In genomic region chr1:38217912-38218795, GRCm38 (mm10) we compare ENCODE assay signal across 8 mouse cellular contexts.
A peak's percentile ranks its signal among the peaks of the same experiment; 100 is the strongest.
DNase-seq lines count a peak whose midpoint lies in the region; ATAC-seq and TF ChIP-seq lines count a peak whose summit lies in the region.

No protein-coding gene starts in this region.

- H3K4me3 ChIP-seq in heart, embryonic 12.5 days = peak overlapping the region; percentile 17; the same call in 1 of the 2 replicates
- no peak overlapping the region for H3K4me3 ChIP-seq in hindbrain, postnatal 0 days (ENCODE audit: low read length)
- H3K4me3 ChIP-seq in liver, postnatal 0 days (ENCODE audit: low read depth, low read length) = no peak overlapping the region

- TF ChIP-seq CTCF in hindbrain, postnatal 0 days (IDR thresholded peaks at IDR 0.05; ENCODE audit: low read depth) = no peak
- no peak for TF ChIP-seq CTCF in liver, postnatal 0 days (IDR thresholded peaks at IDR 0.05; ENCODE audit: low read depth)

- TF ChIP-seq EP300 in liver, postnatal 0 days (IDR thresholded peaks at IDR 0.05; ENCODE audit: low read depth) = no peak

- intact Hi-C loops in left cerebral cortex, postnatal 36 days (cut with DNase I) = no loop called here

- WGBS in heart, embryonic 12.5 days = 63% methylated on average over 31 of the region's 31 CpGs
- 71% methylated on average over 31 of the region's 31 CpGs for WGBS in hindbrain, postnatal 0 days
- 59% methylated on average over 31 of the region's 31 CpGs for WGBS in liver, postnatal 0 days (ENCODE audit: insufficient replicate concordance)

- H3K27me3 ChIP-seq in heart, embryonic 12.5 days (replicated peaks) = no peaks in the 10 kb centered on the region
- H3K27me3 ChIP-seq in hindbrain, postnatal 0 days (ENCODE audit: insufficient read depth, low read length) = no peaks in the 10 kb centered on the region
- no peaks in the 10 kb centered on the region for H3K27me3 ChIP-seq in liver, postnatal 0 days (ENCODE audit: insufficient read depth, low read length)

- H3K4me2 ChIP-seq in heart, embryonic 12.5 days = peak overlapping the region; percentile 50
- H3K4me2 ChIP-seq in hindbrain, postnatal 0 days (ENCODE audit: low read depth, low read length) = peak overlapping the region; percentile 30
- peak overlapping the region; percentile 32; the same call in 1 of the 2 replicates for H3K4me2 ChIP-seq in liver, postnatal 0 days (ENCODE audit: low read depth, low read length)

- ATAC-seq in heart, embryonic 12.5 days (ENCODE audit: insufficient number of reproducible peaks, low FRiP score) = no peak
- no peak for ATAC-seq in hindbrain, postnatal 0 days
- no peak for ATAC-seq in liver, postnatal 0 days

- H3K9ac ChIP-seq in heart, embryonic 12.5 days = peak overlapping the region; percentile 48; the same call in 1 of the 2 replicates
- H3K9ac ChIP-seq in hindbrain, postnatal 0 days (replicated peaks; ENCODE audit: low read length) = no peak overlapping the region
- H3K9ac ChIP-seq in liver, postnatal 0 days (replicated peaks) = 0 out of 2 replicates have a peak overlapping the region, but pooled peaks have one; percentile 11

- H3K27ac ChIP-seq in heart, embryonic 12.5 days (ENCODE audit: poor library complexity, severe bottlenecking) = no peak overlapping the region
- peak overlapping the region; percentile 45; the same call in 1 of the 2 replicates for H3K27ac ChIP-seq in hindbrain, postnatal 0 days
- H3K27ac ChIP-seq in liver, postnatal 0 days (ENCODE audit: low read depth) = no peak overlapping the region

- no peaks in the 10 kb centered on the region for H3K36me3 ChIP-seq in heart, embryonic 12.5 days
- no peaks in the 10 kb centered on the region for H3K36me3 ChIP-seq in hindbrain, postnatal 0 days (ENCODE audit: insufficient read depth, low read length)
- H3K36me3 ChIP-seq in liver, postnatal 0 days (replicated peaks; ENCODE audit: insufficient read depth, low read length) = no peaks in the 10 kb centered on the region

- no peaks in the 10 kb centered on the region; the same call in 1 of the 2 replicates for H3K4me1 ChIP-seq in heart, embryonic 12.5 days (replicated peaks)
- H3K4me1 ChIP-seq in hindbrain, postnatal 0 days (ENCODE audit: insufficient read depth, low read length) = 0 out of 2 replicates have a peak, but pooled peaks cover 2% of the 10 kb centered on the region
- H3K4me1 ChIP-seq in liver, postnatal 0 days (ENCODE audit: insufficient read depth) = no peaks in the 10 kb centered on the region

- DNase-seq in heart, adult 11 months = no peak
- peak; percentile 35 for DNase-seq in brain, adult 2 months (ENCODE audit: low read depth, low spot score)
- no peak for DNase-seq in hindbrain, postnatal 0 days (ENCODE audit: low spot score)
- DNase-seq in liver, postnatal 0 days = no peak
- DNase-seq in spleen, adult 12 weeks (ENCODE audit: low spot score) = no peak
- DNase-seq in ovary, postnatal 36 days (ENCODE audit: low spot score) = no peak
- no peak for DNase-seq in left cerebral cortex, postnatal 36 days (ENCODE audit: low spot score in 2 of 2)

- no peaks in the 10 kb centered on the region for H3K9me3 ChIP-seq in heart, embryonic 12.5 days (replicated peaks)
- H3K9me3 ChIP-seq in hindbrain, postnatal 0 days (ENCODE audit: low read length) = no peaks in the 10 kb centered on the region
- H3K9me3 ChIP-seq in liver, postnatal 0 days (ENCODE audit: low read length) = no peaks in the 10 kb centered on the region
